Mouse (Mus musculus) testis, adult 2 months (tissue): ENCODE results near the gene Ly6g6e. TPM values are rescaled to one million over a fixed set of nuclear protein-coding genes. Genes with fewer than 3 reads are reported as not detected.

Experiments used
- H3K27ac ChIP-seq: fragments of 200-500 bp; 2 replicates; pipeline ENCODE4 v1.5.1; 2012; ENCODE audit warnings: low read depth, low read length; ENCODE audit not compliant: control insufficient read depth, insufficient read depth
- H3K27me3 ChIP-seq: fragments of 200-500 bp; 2 replicates; pipeline ENCODE4 v1.6.1; 2012; ENCODE audit warnings: mild to moderate bottlenecking, low read length, moderate library complexity; ENCODE audit not compliant: control insufficient read depth, insufficient read depth
- H3K36me3 ChIP-seq: fragments of 200-500 bp; 2 replicates; pipeline ENCODE4 v1.6.1; 2012; ENCODE audit warnings: mild to moderate bottlenecking, low read length; ENCODE audit not compliant: control insufficient read depth, insufficient read depth
- H3K4me1 ChIP-seq: fragments of 200-500 bp; 2 replicates; pipeline ENCODE4 v1.6.1; 2012; ENCODE audit warnings: low read length; ENCODE audit not compliant: control insufficient read depth, insufficient read depth
- H3K4me3 ChIP-seq: fragments of 200-500 bp; 2 replicates; pipeline ENCODE4 v1.5.1; 2012; ENCODE audit warnings: low read depth, mild to moderate bottlenecking, low read length, moderate library complexity, mixed read lengths; ENCODE audit not compliant: control insufficient read depth
- CTCF ChIP-seq: fragments of 200-500 bp; IDR thresholded peaks from 2 replicates; pipeline ENCODE4 v1.5.1; 2012; ENCODE audit warnings: low read depth, mild to moderate bottlenecking, inconsistent platforms, low read length, moderate library complexity; ENCODE audit not compliant: control insufficient read depth, insufficient read depth, insufficient replicate concordance
- POLR2A ChIP-seq: fragments of 200-500 bp; IDR thresholded peaks from 2 replicates; pipeline ENCODE4 v1.6.1; 2012; ENCODE audit warnings: low read depth, mild to moderate bottlenecking, inconsistent platforms, low read length, moderate library complexity; ENCODE audit not compliant: control insufficient read depth
- polyA plus RNA-seq: library from polyadenylated mRNA; depleted of rRNA; stranded (reverse); fragments of >200 nt; gene quantifications from 2 replicates; pipeline ENCODE4 v1.2.3, GENCODE M21; 2012

Gene Ly6g6e
- polyA plus RNA-seq, 1 experiment, result 0.78 TPM

DNA sequence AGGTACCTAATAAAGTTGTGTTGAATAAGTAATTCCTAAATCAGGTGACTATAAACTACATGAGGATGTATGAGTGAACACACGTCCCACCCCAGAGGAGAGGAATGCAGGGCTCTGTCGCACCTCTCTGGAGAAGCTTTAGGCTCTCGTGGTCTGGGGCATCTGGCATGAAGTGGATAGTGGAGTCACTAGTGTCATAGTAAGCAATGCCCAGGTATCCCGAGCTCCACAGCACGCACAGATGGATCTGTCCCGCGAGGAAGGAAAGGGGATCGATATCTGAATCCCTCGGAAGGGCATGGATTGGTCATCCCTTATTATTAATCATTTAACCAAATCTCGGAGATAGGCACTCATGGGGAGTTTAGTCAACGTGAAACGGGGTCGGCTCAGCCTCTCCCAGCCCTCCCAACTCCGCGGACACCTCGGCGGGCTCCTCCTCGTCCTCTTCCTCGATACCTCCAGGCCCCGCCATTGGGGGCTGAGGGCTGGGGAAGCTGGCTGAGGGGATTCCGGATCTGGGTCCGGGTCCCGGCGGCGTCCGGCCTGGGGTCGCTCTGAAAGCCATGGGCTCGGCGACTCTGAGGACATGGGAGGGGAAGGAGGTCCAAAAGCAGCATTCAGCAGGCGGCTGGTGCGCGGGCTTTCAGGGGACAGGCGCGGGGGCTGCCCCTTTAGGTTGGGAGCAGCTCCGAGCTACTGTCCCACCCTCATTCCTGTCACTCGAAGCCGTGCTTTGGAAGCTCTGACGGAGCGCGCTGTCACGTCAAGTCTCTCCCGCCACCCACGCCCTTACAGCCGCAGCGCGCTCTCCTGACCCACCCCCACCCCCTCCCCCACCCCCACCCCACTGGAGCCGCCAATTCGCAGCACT lies 30.7 kb upstream of the Ly6g6e start:
- Histone ChIP-seq H3K4me1 (peaks cover 17% of the 10 kb centered on the region), H3K36me3 (no peaks in the 10 kb centered on the region), H3K27me3 (peaks cover 2% of the 10 kb centered on the region; the same call in 1 of the 2 replicates), H3K4me3 (peak overlapping the region; percentile 86), H3K27ac (peak overlapping the region; percentile 73)
- TF ChIP-seq CTCF, result no peak
- TF ChIP-seq POLR2A, result peak; percentile 63; the same call in 1 of the 2 replicates

DNA sequence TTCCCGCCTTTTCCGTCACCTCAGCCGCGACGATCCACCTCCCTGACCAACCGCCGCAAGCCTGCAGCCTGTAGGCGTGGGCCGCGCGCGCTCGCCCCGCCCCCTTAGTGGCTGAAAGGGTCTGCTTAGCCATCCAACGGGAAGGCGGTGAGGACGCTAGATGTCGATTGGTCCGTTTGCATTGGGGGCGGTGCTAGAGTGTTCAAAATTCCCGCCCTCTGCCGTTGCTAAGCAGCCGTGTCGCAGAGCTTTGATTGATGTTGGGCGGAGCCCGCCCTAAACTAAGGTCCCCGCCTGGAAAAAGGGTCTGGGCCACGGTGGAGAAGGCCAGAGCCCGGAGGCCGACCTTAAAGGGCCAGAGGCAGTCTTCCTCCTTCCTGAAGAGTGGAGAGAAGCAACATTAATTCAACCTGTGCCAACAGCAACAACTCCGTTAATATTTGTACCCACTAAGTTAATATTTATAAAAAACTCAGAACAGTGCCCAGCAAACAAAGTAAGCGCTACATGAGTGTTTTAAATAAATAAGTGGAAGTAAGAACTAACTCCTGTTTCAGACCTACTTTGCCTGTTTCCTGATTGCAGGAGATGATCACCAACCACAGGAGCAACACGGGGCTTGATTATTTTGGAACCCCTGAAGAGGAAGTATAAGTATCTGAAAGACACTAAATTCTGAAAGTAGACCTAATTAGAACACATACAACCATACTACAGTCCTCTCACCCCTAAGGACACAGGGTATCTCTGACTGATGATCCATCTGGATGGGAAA lies 29.8 kb upstream of the Ly6g6e start, which contains the start of gene Msh5:
TSS of gene Msh5 (minus strand) at position 65 of the 775 bp plus-strand sequence.
- H3K27ac ChIP-seq, result peak within 1 kb of the TSS; percentile 73
- peaks cover 24% of the 10 kb centered on the region for H3K4me1 ChIP-seq
- no peak for TF ChIP-seq CTCF
- TF ChIP-seq POLR2A, result peak; percentile 50; the same call in 1 of the 2 replicates
- peaks cover 2% of the 10 kb centered on the region; the same call in 1 of the 2 replicates for H3K27me3 ChIP-seq
- peak within 1 kb of the TSS; percentile 86 for H3K4me3 ChIP-seq
- H3K36me3 ChIP-seq, result no peaks in the 10 kb centered on the region

DNA sequence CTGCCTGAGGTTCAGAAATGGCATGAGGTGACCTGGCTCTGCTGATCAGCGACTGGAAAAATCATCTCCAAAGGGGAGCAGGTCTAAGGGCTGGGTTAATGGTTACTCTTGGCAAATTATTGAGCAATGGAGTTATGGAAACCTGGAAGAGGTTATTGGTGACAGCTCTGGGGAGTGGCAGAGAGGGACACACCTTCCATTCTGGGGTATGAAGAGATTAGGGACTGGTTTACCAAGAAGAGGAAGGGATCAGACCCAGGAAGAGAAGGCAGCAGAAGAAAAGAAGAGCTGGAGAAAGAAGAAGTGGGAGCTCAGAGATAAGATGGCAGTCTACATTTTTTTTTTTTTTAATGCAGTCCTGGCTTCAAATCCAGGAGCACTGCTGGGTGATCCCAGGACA lies 29.0 kb upstream of the Ly6g6e start:
- no peak overlapping the region for H3K27ac ChIP-seq
- H3K4me1 ChIP-seq, result peaks cover 24% of the 10 kb centered on the region
- H3K36me3 ChIP-seq, result no peaks in the 10 kb centered on the region
- no peak for TF ChIP-seq CTCF
- TF ChIP-seq POLR2A, result no peak
- H3K4me3 ChIP-seq, result no peak overlapping the region
- peaks cover 2% of the 10 kb centered on the region; the same call in 1 of the 2 replicates for H3K27me3 ChIP-seq

DNA sequence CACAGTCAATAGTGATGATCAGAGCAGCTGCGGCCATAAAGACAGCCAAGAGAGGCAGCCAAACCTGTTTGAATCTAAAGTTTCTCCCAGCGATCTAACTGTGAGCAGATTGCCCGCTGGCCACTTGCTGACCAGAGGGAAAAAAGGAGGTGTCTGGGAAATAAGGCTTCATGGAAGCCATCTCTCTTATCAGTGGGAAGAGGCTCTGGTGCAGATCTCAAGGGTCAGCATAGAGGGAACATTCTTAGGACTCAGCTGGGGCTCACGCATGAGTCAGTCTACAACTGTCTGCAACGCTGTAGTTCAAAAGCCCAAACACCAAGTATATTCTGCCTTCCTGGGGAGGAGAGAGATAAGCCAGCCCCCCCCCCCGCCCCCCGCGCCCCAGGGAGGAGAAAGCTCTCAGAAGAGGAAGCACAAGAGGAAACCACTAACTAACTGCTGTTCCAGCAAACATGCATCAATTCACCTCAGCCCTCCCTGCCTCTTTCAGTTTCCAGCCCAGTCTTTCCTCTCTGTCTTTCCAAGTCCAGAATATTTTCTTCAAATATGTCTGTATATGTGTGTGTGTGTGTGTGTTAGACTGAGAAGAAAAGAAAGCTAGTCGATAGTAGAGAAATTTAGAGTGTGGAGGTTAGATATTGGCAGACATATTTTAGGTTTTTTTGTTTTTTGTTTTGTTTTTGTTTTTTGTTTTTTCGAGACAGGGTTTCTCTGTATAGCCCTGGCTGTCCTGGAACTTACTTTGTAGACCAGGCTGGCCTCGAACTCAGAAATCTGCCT lies 28.4 kb upstream of the Ly6g6e start:
- Histone ChIP-seq H3K27me3 (peaks cover 2% of the 10 kb centered on the region; the same call in 1 of the 2 replicates), H3K36me3 (no peaks in the 10 kb centered on the region), H3K4me1 (peaks cover 24% of the 10 kb centered on the region), H3K4me3 (no peak overlapping the region), H3K27ac (no peak overlapping the region)
- no peak for TF ChIP-seq POLR2A
- no peak for TF ChIP-seq CTCF

DNA sequence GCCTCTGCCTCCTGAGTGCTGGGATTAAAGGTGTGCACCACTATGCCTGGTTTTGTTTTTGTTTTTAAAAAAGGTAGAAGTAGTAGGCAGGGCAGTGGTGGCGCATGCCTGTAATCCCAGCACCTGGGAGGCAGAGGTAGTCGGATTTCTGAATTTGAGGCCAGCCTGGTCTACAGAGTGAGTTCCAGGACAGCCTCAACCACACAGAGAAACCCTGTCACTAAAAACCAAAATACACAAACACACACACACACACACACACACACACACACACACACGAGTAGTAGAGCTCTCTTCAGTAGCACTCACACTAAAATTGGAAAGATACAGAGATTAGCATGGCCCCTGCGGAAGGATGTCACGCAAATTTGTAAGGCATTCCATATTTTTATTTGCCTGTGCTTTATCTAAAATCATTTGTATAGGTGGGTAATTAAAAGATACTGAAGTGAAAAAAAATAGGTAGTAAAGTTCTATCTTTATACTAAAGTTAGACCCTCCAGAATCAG lies 27.7 kb upstream of the Ly6g6e start:
- no peak overlapping the region for H3K27ac ChIP-seq
- no peak for TF ChIP-seq CTCF
- TF ChIP-seq POLR2A, result no peak
- no peaks in the 10 kb centered on the region for H3K36me3 ChIP-seq
- peaks cover 24% of the 10 kb centered on the region for H3K4me1 ChIP-seq
- peaks cover 2% of the 10 kb centered on the region; the same call in 1 of the 2 replicates for H3K27me3 ChIP-seq
- no peak overlapping the region for H3K4me3 ChIP-seq

DNA sequence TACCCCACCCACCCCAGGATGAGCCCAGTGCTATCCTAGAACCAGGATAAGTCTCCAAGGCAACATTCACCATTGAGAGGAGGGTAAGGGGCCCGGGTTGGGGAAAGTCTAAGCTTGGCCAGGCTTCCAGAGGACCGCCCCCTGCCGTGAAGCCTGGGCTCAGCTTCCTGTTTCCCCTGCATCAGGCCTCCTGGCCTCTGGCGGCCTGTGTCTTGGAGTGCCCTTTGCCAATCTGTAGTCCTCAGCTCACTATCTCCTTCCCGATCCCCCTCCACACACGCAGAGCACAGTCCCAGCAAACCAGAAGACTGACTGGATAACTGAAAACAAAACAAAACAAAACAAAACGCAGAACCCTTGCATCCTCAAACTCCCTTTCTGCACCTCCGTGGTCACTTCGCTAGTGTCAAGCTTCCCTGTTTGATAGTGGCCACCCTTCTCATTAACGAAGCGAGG lies 27.1 kb upstream of the Ly6g6e start, which contains the start of gene Clic1:
TSS of gene Clic1 (plus strand) at position 406 of the 456 bp plus-strand sequence.
- Histone ChIP-seq H3K27ac (peak within 1 kb of the TSS; percentile 82), H3K36me3 (no peaks in the 10 kb centered on the region), H3K4me1 (peaks cover 24% of the 10 kb centered on the region), H3K27me3 (peaks cover 2% of the 10 kb centered on the region; the same call in 1 of the 2 replicates), H3K4me3 (peak within 1 kb of the TSS; percentile 86)
- TF ChIP-seq CTCF (no peak), POLR2A (peak; percentile 29; the same call in 1 of the 2 replicates)
